ENCODE assay signal across 8 mouse cellular contexts in the genomic region with DNA sequence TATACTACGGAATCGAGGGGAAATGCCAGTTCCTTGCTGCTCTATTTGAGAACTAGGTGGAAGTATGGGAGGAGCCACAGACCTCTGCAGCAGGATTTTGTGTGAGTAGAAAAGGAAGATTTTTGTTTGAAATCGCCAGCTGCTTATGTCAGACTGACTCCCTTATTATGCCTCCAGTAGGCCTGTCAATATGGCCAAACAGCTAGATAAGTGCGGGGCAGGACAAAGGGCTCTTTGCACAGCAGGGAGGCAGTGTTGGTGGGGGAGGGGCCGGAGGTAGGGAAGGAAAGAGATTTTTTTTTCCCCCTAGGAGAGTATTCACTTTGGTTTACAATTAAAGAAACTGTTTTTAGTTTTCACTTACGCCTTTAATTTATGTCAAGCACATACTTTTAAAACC. TPM values are rescaled to one million over a fixed set of nuclear protein-coding genes. Genes with fewer than 3 reads are reported as not detected.
DNase-seq lines count a peak whose midpoint lies in the region; ATAC-seq and TF ChIP-seq lines count a peak whose summit lies in the region.

No protein-coding gene starts in this region.

- H3K27me3 ChIP-seq in forebrain, embryonic 14.5 days (replicated peaks; ENCODE audit: control insufficient read depth, insufficient read depth, low read length): no peaks in the 10 kb centered on the region
- H3K27me3 ChIP-seq in myocyte (ENCODE audit: control insufficient read depth, insufficient read depth, insufficient read length): no peaks in the 10 kb centered on the region

- peaks cover 38% of the 10 kb centered on the region for H3K4me1 ChIP-seq in forebrain, embryonic 14.5 days (ENCODE audit: control insufficient read depth, insufficient read depth, low read length)

- no peaks in the 10 kb centered on the region for H3K36me3 ChIP-seq in forebrain, embryonic 14.5 days (ENCODE audit: control insufficient read depth, insufficient read depth, low read length)
- peaks cover 11% of the 10 kb centered on the region for H3K36me3 ChIP-seq in myocyte (ENCODE audit: control insufficient read depth, insufficient read depth)

- TF ChIP-seq POLR2A in myocyte (IDR thresholded peaks at IDR 0.05; ENCODE audit: insufficient read length, low read depth): no peak

- H3ac ChIP-seq in myocyte (ENCODE audit: control insufficient read depth, insufficient read length): no peak overlapping the region

- WGBS in forebrain, embryonic 14.5 days: 12% methylated on average over 6 of the region's 6 CpGs

- no peaks in the 10 kb centered on the region for H3K9me3 ChIP-seq in forebrain, embryonic 14.5 days (replicated peaks; ENCODE audit: control insufficient read depth, low read length)

- H3K4me3 ChIP-seq in forebrain, embryonic 14.5 days (ENCODE audit: low read depth, low read length): no peak overlapping the region
- H3K4me3 ChIP-seq in myocyte: no peak overlapping the region

- 0 out of 2 replicates have a peak, but pooled peaks have one; percentile 18 for ATAC-seq in frontal cortex, adult (ENCODE audit: low TSS enrichment)
- peak; percentile 24; the same call in 1 of the 2 replicates for ATAC-seq in forebrain, embryonic 14.5 days

- H3K9ac ChIP-seq in forebrain, embryonic 14.5 days (ENCODE audit: low read length): peak overlapping the region; percentile 37; the same call in 1 of the 2 replicates

- peak overlapping the region; percentile 30 for H3K4me2 ChIP-seq in forebrain, embryonic 14.5 days (ENCODE audit: low read length)
- peak overlapping the region; percentile 57 for H3K4me2 ChIP-seq in myocyte (ENCODE audit: low read depth)

- no peak for DNase-seq in frontal cortex, postnatal 36 days (ENCODE audit: low spot score in 2 of 2)
- DNase-seq in ES-CJ7 (ENCODE audit: low read depth, low spot score) (peak; percentile 62), adipocyte (ENCODE audit: low spot score) (no peak)
- peak; percentile 62 for DNase-seq in forebrain, embryonic 14.5 days (ENCODE audit: low spot score)
- peak; percentile 21 for DNase-seq in kidney, postnatal 14 days
- DNase-seq in urinary bladder, postnatal 25 days (ENCODE audit: low spot score): no peak

- peak overlapping the region; percentile 16; the same call in 1 of the 2 replicates for H3K27ac ChIP-seq in forebrain, embryonic 14.5 days (ENCODE audit: low read depth, low read length)

- H3K79me2 ChIP-seq in myocyte (ENCODE audit: control insufficient read depth, insufficient read depth): peaks cover 98% of the 10 kb centered on the region

TF ChIP-seq in myocyte, 11 proteins besides CTCF, POLR2A, EP300 and RAD21:
- no peak for TF ChIP-seq MYOD1 (IDR thresholded peaks at IDR 0.05; ENCODE audit: control insufficient read depth in 1 of 3, insufficient read length in 2 of 3, low read depth in 2 of 3)
- no peak for TF ChIP-seq SRF (IDR thresholded peaks at IDR 0.05; ENCODE audit: control insufficient read depth, insufficient read length, low read depth)
- no peak for TF ChIP-seq TCF12 (IDR thresholded peaks at IDR 0.05; ENCODE audit: insufficient read depth, poor library complexity, severe bottlenecking)
- no peak for TF ChIP-seq POLR2AphosphoS2 (IDR thresholded peaks at IDR 0.05; ENCODE audit: insufficient read length, low read depth)
- TF ChIP-seq E2F4 (IDR thresholded peaks at IDR 0.05; ENCODE audit: insufficient read depth): no peak
- no peak for TF ChIP-seq MYOG (IDR thresholded peaks at IDR 0.05; ENCODE audit: control insufficient read depth in 1 of 3, insufficient read depth in 1 of 3, insufficient read length in 2 of 3, low read depth in 2 of 3)
- no peak for TF ChIP-seq REST (IDR thresholded peaks at IDR 0.05; ENCODE audit: insufficient read depth, insufficient read length)
- TF ChIP-seq MAX (IDR thresholded peaks at IDR 0.05; ENCODE audit: low read depth): no peak
- no peak for TF ChIP-seq CEBPB (IDR thresholded peaks at IDR 0.05; ENCODE audit: insufficient read depth, poor library complexity, severe bottlenecking)
- TF ChIP-seq USF1 (IDR thresholded peaks at IDR 0.05; ENCODE audit: low read depth): no peak

RNA-seq across cellular contexts. Expression of gene Setd5, which starts 5.1 kb away (rescaled TPM):
- 44.1 and 47.6 TPM in 2 replicates for polyA plus RNA-seq in forebrain, embryonic 14.5 days (2014; fragmentation: Nextera tagmentation; extraction: Ambion mirVana)
- 21.8 TPM for polyA plus RNA-seq in myocyte (2012; fragmentation: generic; extraction: Trizol)

RNA-seq across cellular contexts. Expression of gene Thumpd3, which starts 36.2 kb away (rescaled TPM):
- polyA plus RNA-seq in forebrain, embryonic 14.5 days (2014; fragmentation: Nextera tagmentation; extraction: Ambion mirVana): 60.1 and 60.7 TPM in 2 replicates
- 22.9 TPM for polyA plus RNA-seq in myocyte (2012; fragmentation: generic; extraction: Trizol)

Comparison
In these comparisons a context has a peak if more than half of its experiments do, and no peak if none do; other contexts are left out.
1. DNase-seq: peak in ES-CJ7 (single experiment), forebrain, embryonic 14.5 days (single experiment) and kidney, postnatal 14 days (single experiment); none in frontal cortex, postnatal 36 days (0 of 2), urinary bladder, postnatal 25 days (single experiment) and adipocyte (single experiment).